Mouse (Mus musculus): Measurements from ENCODE around the gene Axin1. TPM values are rescaled to one million over a fixed set of nuclear protein-coding genes. Genes with fewer than 3 reads are reported as not detected.
"Not testable (repeated sequence)": the region's sequence is repeated elsewhere in the genome, so short reads cannot be mapped to it uniquely, and the experiment has no call there.

Axin1 gene
- total RNA-seq (2021) (10 to 100 TPM; 38.5 to 39.3 TPM), polyA plus RNA-seq (2012; rRNA removed) (15.1 and 17.6 TPM in 2 replicates)
- long read RNA-seq, transcript Axin1-203 (10 exons, 2,890 nt): major isoform, 25 of 57 reads
- long read RNA-seq, transcript Axin1-201 (11 exons, 3,777 nt): minor isoform, 17 of 57 reads
- long read RNA-seq, partial matches to known transcripts: 6 of 57 reads
- long read RNA-seq, other reads (novel, unspliced or antisense): 9 of 57 reads

- DNase-seq: peak; percentile 97
These were observed at the start of gene Axin1 for GRCm38 (mm10) chr17:26138239-26138836. Gene Axin1 (plus strand): TSS chr17:26138688.

GRCm38 (mm10) chr17:26089905-26090632, 48.4 kb upstream of the Axin1 start, which contains the start of gene Decr2:
Gene Decr2 (minus strand): TSS chr17:26090337.
- peak; percentile 96 for DNase-seq

DNA sequence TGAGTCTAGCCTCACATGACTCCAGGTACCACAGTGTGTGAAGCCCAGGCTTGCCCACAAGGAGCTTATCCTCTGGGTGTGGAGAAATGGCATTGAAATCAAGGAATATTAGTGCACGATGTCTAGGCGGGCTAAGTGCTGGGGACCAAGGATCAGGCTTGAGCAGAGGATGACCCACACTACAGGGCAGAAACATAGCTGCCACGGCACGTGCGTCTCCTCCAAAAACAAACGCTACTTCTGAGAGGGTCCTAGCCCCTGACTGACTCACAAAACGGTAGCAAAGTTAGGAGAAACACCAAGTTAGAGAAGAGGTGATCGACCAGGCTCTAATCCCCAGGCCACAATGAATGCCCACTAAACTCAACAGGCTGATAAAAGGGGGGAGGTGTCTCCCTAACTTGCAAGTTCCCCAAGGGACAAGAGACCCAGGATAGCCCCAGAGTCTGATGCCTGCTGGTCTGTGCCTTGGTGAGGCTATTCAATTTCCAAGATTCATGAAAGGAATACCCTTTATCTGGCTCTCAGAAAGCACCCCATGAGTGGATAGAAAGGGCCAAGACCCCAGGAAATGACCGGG, 43.9 kb upstream of the Axin1 start:
- no peak for DNase-seq

GRCm38 (mm10) chr17:26095121-26095740, 43.3 kb upstream of the Axin1 start, which contains the start of gene Nme4:
Gene Nme4 (minus strand): TSS chr17:26095602.
- peak; percentile 75 for DNase-seq

- DNase-seq: no peak
These were observed 40.0 kb upstream of the Axin1 start for GRCm38 (mm10) chr17:26098461-26098860.

DNA sequence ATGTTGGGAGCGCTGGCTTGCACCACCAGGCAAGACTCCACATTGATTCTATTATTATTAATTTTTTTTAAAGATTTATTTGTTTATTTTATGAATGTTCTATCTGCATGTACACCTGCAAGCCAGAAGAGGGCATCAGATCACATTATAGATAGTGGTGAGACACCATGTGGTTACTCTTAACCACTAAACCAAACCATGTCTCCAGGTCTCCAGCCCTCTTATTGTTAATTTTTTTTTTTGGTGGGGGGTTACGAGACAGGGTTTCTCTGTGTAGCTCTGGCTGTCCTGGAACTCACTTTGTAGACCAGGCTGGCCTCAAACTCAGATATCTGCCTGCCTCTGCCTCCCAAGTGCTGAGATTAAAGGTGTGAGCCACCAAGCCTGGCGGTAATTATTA, 39.2 kb upstream of the Axin1 start:
- DNase-seq: not testable (repeated sequence)

DNA sequence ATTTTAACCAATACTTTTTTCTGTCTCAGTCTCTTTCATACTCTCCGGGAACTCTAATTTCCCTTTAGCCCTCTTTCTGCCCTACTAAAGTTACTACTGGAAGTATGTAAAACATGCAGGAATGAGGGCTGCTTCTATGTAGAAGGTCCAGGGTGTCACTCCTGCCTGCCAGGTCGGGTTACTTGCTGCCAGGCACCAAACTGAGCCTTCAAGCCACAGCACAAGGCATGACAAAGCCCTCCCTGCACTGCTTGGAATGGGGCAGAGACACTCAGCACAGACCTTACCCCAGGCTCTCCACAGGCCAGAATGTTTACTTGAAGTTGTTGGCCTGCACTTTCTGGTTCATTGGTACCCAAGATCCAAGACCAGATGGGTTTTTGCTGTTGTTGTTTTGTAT, 38.3 kb upstream of the Axin1 start:
- no peak for DNase-seq

- peak; percentile 32 for DNase-seq
These were observed 37.0 kb upstream of the Axin1 start for GRCm38 (mm10) chr17:26101478-26101877.

GRCm38 (mm10) chr17:26105619-26106018, 32.9 kb upstream of the Axin1 start:
- no peak for DNase-seq

DNA sequence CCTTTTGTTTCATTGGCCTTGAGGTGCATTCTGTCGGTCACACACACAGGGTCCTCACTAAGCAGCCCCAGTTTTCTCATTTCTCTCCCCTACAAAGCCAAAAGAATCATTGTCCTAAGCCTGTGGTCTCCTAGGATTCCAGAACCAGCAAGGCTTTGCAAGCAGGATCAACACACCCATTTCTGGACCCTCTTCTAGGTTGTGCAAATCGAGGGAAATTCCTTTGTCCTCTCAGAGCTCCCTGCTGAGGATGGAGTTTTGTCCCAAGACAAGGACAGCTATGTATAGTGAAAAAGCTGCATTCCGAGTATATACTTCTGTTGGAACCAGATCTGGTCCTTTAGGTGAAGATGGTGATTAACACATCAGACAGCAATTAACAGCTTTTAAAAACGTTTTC, 28.3 kb upstream of the Axin1 start:
- DNase-seq: no peak

DNA sequence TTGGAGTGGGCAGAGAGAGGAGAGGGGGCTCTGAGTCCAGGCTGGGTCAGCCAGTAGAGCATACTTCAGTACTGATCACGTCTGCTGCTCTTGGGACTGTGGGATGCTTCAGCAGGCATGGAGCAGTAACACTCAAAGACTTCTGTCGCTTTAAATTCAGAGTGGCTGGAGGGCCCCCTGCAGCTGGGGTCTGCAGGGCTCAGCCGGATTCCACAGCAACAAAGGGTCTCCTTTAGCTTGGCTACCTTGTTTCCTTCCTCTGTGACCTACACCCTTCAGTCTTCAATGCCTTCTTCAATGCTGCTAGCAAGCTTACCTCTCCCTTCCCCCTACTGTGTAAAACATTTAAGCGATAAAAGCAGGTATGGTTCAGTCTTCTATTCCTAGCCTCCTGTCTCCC, 27.5 kb upstream of the Axin1 start:
- no peak for DNase-seq

DNA sequence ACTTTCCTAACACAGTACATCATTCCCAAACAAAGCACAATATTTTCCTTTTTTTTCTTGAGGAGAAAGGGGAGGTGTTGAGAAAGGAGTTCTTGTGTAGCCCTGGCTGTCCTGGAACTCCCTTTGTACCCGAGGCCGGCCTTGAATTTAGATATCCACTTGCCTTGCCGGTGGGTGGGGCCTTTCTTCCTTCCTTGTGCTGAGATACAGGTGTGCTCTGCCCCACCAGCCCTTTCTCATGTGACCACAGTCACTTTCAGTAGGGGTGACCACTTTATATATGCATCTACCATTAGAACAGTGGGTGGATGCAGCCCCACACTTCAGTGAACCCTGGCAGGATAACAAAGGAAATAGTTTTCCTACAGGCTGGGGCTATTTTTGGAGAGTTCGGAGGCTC, 26.8 kb upstream of the Axin1 start:
- no peak for DNase-seq

DNA sequence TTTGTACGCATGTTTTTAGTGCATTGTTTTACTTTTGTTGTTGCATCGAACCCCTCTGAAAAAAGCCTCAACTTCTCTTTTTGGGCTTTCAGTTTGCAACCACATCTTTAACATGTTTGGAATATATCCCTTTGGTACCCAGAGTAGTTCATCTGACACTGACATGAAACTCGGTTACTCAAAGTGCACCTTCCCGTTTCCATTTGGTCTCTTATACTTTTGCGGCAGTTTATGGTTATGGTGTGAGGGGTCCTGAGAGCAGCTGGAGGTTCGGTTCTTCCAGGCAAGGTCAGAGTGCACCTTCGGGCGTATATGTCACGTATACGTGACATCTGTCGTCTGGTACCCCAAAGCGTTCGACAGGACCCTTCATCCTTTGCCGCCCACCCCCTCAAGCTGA, 25.7 kb upstream of the Axin1 start:
- DNase-seq: no peak

- peak; percentile 88 for DNase-seq
These were observed 25.1 kb upstream of the Axin1 start, which contains the start of gene Tmem8 for GRCm38 (mm10) chr17:26113181-26113948. Gene Tmem8 (plus strand): TSS chr17:26113299.

- no peak for DNase-seq
These were observed 24.4 kb upstream of the Axin1 start for GRCm38 (mm10) chr17:26114061-26114460.

DNA sequence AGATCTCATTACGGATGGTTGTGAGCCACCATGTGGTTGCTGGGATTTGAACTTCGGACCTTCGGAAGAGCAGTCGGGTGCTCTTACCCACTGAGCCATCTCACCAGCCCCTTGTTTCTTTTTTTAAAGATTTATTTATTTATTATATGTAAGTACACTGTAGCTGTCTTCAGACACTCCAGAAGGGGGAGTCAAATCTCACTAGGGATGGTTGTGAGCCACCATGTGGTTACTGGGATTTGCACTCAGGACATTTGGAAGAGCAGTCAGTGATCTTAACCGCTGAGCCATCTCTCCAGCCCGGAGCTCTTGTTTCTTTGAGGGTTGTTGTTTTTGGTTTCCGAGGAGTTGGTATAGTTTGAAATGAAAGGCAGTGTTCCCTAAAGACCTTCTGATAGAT, 24.0 kb upstream of the Axin1 start:
- not testable (repeated sequence) for DNase-seq

GRCm38 (mm10) chr17:26115205-26115898, 23.1 kb upstream of the Axin1 start:
- DNase-seq: no peak

DNA sequence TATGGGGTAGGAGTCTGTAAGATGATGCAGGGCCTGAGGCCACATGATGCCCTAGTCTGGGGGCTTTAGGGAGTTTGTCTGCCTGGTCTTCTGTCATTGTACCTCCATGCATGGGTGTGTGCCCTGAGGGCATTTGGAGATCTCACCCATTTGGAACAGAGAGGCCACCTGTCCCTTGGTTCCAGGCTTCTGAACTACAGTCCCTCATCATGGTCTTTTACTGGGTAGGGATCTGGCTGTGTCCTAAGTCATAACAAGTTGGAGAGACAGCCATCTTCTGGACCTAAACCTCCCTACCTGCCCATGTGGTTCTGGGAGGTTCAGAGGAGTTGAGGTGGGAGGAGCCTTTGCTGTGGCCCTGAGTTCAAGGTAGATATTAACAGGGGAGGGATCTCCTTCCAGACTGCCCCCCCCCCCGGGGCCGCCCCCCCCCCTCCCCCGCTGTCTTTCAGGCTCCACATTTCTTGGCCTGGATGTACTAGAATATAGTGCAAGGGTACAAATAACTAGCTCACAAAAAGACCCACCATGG, 22.5 kb upstream of the Axin1 start:
- no peak for DNase-seq

GRCm38 (mm10) chr17:26116503-26117258, 21.8 kb upstream of the Axin1 start:
- peak; percentile 0 for DNase-seq

Measured in adrenal gland, adult 2 months (tissue).